Mouse (Mus musculus): Measurements from ENCODE around the gene Tpbpa. TPM values are rescaled to one million over a fixed set of nuclear protein-coding genes. Genes with fewer than 3 reads are reported as not detected.

Gene Tpbpa
- polyA plus RNA-seq, 1 experiment from 2014 or later, result not detected

Other genes starting within 250 kb of the Tpbpa start
- not detected in 2 replicates for gene BC051665, start 155.6 kb downstream of the Tpbpa start, polyA plus RNA-seq (2015; fragmentation: Nextera tagmentation; extraction: Ambion mirVana)
- not detected in 2 replicates for gene Ctsll3, start 139.1 kb downstream of the Tpbpa start, polyA plus RNA-seq (2015; fragmentation: Nextera tagmentation; extraction: Ambion mirVana)
- not detected in 2 replicates for gene 4930486L24Rik, start 77.5 kb downstream of the Tpbpa start, polyA plus RNA-seq (2015; fragmentation: Nextera tagmentation; extraction: Ambion mirVana)
- 0.14 TPM in 1 of 2 replicates, not detected in the other for gene Gm49392, start 45.1 kb downstream of the Tpbpa start, polyA plus RNA-seq (2015; fragmentation: Nextera tagmentation; extraction: Ambion mirVana)
- 0.24 and 1.7 TPM in 2 replicates for gene Ctla2b, start 44.5 kb downstream of the Tpbpa start, polyA plus RNA-seq (2015; fragmentation: Nextera tagmentation; extraction: Ambion mirVana)
- not detected in 2 replicates for gene Tpbpb, start 37.1 kb downstream of the Tpbpa start, polyA plus RNA-seq (2015; fragmentation: Nextera tagmentation; extraction: Ambion mirVana)
- not detected in 2 replicates for gene Gm49393, start 6.4 kb downstream of the Tpbpa start, polyA plus RNA-seq (2015; fragmentation: Nextera tagmentation; extraction: Ambion mirVana)
- gene Gm49391, start 5.4 kb downstream of the Tpbpa start, polyA plus RNA-seq (2015; fragmentation: Nextera tagmentation; extraction: Ambion mirVana), result 0.82 and 2.1 TPM in 2 replicates
- gene Ctla2a, start 5.4 kb downstream of the Tpbpa start, polyA plus RNA-seq (2015; fragmentation: Nextera tagmentation; extraction: Ambion mirVana), result 10.4 and 13.3 TPM in 2 replicates
- gene Ctsj, start 64.0 kb upstream of the Tpbpa start, polyA plus RNA-seq (2015; fragmentation: Nextera tagmentation; extraction: Ambion mirVana), result not detected in 2 replicates
- not detected in 2 replicates for gene Ctsq, start 98.6 kb upstream of the Tpbpa start, polyA plus RNA-seq (2015; fragmentation: Nextera tagmentation; extraction: Ambion mirVana)
- not detected in 2 replicates for gene Ctsr, start 222.3 kb upstream of the Tpbpa start, polyA plus RNA-seq (2015; fragmentation: Nextera tagmentation; extraction: Ambion mirVana)